In genomic region chr1:133024426-133024825, GRCm38 (mm10) we compare ENCODE assay signal across 8 mouse cellular contexts. TPM values are rescaled to one million over a fixed set of nuclear protein-coding genes. Genes with fewer than 3 reads are reported as not detected.
DNase-seq lines count a peak whose midpoint lies in the region; ATAC-seq and TF ChIP-seq lines count a peak whose summit lies in the region.

No protein-coding gene starts in this region.

- H3K36me3 ChIP-seq in forebrain, embryonic 14.5 days (ENCODE audit: control insufficient read depth, insufficient read depth, low read length): no peaks in the 10 kb centered on the region
- H3K36me3 ChIP-seq in liver, embryonic 14.5 days (replicated peaks; ENCODE audit: control insufficient read depth, insufficient read depth, low read depth): no peaks in the 10 kb centered on the region

- no peak for TF ChIP-seq CTCF in gastrocnemius, adult 2 months (IDR thresholded peaks at IDR 0.05)
- TF ChIP-seq CTCF in liver, embryonic 14.5 days (IDR thresholded peaks at IDR 0.05; ENCODE audit: low read depth): no peak

- H3K9ac ChIP-seq in forebrain, embryonic 14.5 days (ENCODE audit: low read length): peak overlapping the region; percentile 97
- H3K9ac ChIP-seq in liver, embryonic 14.5 days (replicated peaks): peak overlapping the region; percentile 85

- no peak for ATAC-seq in forebrain, embryonic 14.5 days
- ATAC-seq in liver, embryonic 14.5 days (ENCODE audit: insufficient read depth): no peak

- H3K27me3 ChIP-seq in forebrain, embryonic 14.5 days (replicated peaks; ENCODE audit: control insufficient read depth, insufficient read depth, low read length): no peaks in the 10 kb centered on the region
- H3K27me3 ChIP-seq in liver, embryonic 14.5 days (ENCODE audit: control insufficient read depth, insufficient read depth, low read length): no peaks in the 10 kb centered on the region

- no peaks in the 10 kb centered on the region for H3K9me3 ChIP-seq in forebrain, embryonic 14.5 days (replicated peaks; ENCODE audit: control insufficient read depth, low read length)
- no peaks in the 10 kb centered on the region for H3K9me3 ChIP-seq in liver, embryonic 14.5 days (ENCODE audit: control insufficient read depth, low read length)

- no peak for TF ChIP-seq EP300 in liver, embryonic 14.5 days (IDR thresholded peaks at IDR 0.05; ENCODE audit: low read depth)

- WGBS in forebrain, embryonic 14.5 days: 34% methylated on average over 7 of the region's 7 CpGs
- WGBS in liver, embryonic 14.5 days (ENCODE audit: insufficient replicate concordance): 20% methylated on average over 7 of the region's 7 CpGs

- peaks cover 5% of the 10 kb centered on the region for H3K4me1 ChIP-seq in forebrain, embryonic 14.5 days (ENCODE audit: control insufficient read depth, insufficient read depth, low read length)
- H3K4me1 ChIP-seq in liver, embryonic 14.5 days (replicated peaks; ENCODE audit: control insufficient read depth in 2 of 2, insufficient read depth in 2 of 2, low read length in 1 of 2): peaks cover 9 to 20% of the 10 kb centered on the region in 2 experiments

- intact Hi-C loops in gastrocnemius, adult 2 months (cut with DNase I): no loop called here

- H3K4me2 ChIP-seq in forebrain, embryonic 14.5 days (ENCODE audit: low read length): peak overlapping the region; percentile 64
- peak overlapping the region; percentile 70 for H3K4me2 ChIP-seq in liver, embryonic 14.5 days (ENCODE audit: low read depth)

- H3K27ac ChIP-seq in gastrocnemius, adult 2 months: peak overlapping the region; percentile 95
- H3K27ac ChIP-seq in forebrain, embryonic 14.5 days (ENCODE audit: low read depth, low read length): no peak overlapping the region
- H3K27ac ChIP-seq in liver, embryonic 14.5 days: no peak overlapping the region

- no peak for DNase-seq in gastrocnemius, adult 2 months
- no peak for DNase-seq in gastrocnemius, postnatal 25 days
- DNase-seq in 3T3-L1 (ENCODE audit: low read depth, low spot score): peak; percentile 19
- DNase-seq in forebrain, embryonic 14.5 days (ENCODE audit: low spot score): no peak
- DNase-seq in liver, embryonic 14.5 days (ENCODE audit: low read depth in 3 of 3, low spot score in 3 of 3): no peak
- DNase-seq in right cerebral cortex, postnatal 36 days (ENCODE audit: low spot score in 2 of 2): no peak
- no peak for DNase-seq in layer of hippocampus, adult 9-11 months
- DNase-seq in thymus, postnatal 4 days: no peak

- peak overlapping the region; percentile 93 for H3K4me3 ChIP-seq in gastrocnemius, adult 2 months
- peak overlapping the region; percentile 82 for H3K4me3 ChIP-seq in forebrain, embryonic 14.5 days (ENCODE audit: low read depth, low read length)
- peak overlapping the region; percentile 69 to 95 for H3K4me3 ChIP-seq in liver, embryonic 14.5 days (ENCODE audit: insufficient read depth in 1 of 2, low read depth in 2 of 2, low read length in 2 of 2)

RNA-seq across cellular contexts. Expression of gene Mdm4, which starts 5.9 kb away (rescaled TPM):
- total RNA-seq in gastrocnemius, adult 2 months (2021): 10 to 100 TPM; 26.3 to 32.4 TPM
- 10 to 100 TPM; 26.6 to 29.2 TPM for total RNA-seq in gastrocnemius, postnatal 25 days (2021)
- 35.7 and 47.9 TPM in 2 replicates for polyA plus RNA-seq in forebrain, embryonic 14.5 days (2014; fragmentation: Nextera tagmentation; extraction: Ambion mirVana)
- 21.6 and 25.9 TPM in 2 replicates for polyA plus RNA-seq in liver, embryonic 14.5 days (2012; rRNA removed)
- 11.6 and 14.4 TPM in 2 replicates for polyA plus RNA-seq in liver, embryonic 14.5 days (2014; fragmentation: Nextera tagmentation; extraction: Ambion mirVana)

RNA-seq across cellular contexts. Expression of gene Pik3c2b, which starts 21.0 kb away (rescaled TPM):
- total RNA-seq in gastrocnemius, adult 2 months (2021): 10 to 100 TPM in 1 of 2 experiments, 1 to 10 TPM in 1; 9.8 to 11.0 TPM
- 10 to 100 TPM; 10.8 to 12.0 TPM for total RNA-seq in gastrocnemius, postnatal 25 days (2021)
- 9.6 and 11.6 TPM in 2 replicates for polyA plus RNA-seq in forebrain, embryonic 14.5 days (2014; fragmentation: Nextera tagmentation; extraction: Ambion mirVana)
- polyA plus RNA-seq in liver, embryonic 14.5 days (2012; rRNA removed): 0.76 and 0.83 TPM in 2 replicates
- 0.48 and 0.75 TPM in 2 replicates for polyA plus RNA-seq in liver, embryonic 14.5 days (2014; fragmentation: Nextera tagmentation; extraction: Ambion mirVana)
